Mouse (Mus musculus): ENCODE results near the gene Prkcz. TPM values are rescaled to one million over a fixed set of nuclear protein-coding genes. Genes with fewer than 3 reads are reported as not detected.

Gene Prkcz
- polyA plus RNA-seq (2015; fragmentation: Nextera tagmentation; extraction: Ambion mirVana), result 6.3 and 7.3 TPM in 2 replicates

DNA sequence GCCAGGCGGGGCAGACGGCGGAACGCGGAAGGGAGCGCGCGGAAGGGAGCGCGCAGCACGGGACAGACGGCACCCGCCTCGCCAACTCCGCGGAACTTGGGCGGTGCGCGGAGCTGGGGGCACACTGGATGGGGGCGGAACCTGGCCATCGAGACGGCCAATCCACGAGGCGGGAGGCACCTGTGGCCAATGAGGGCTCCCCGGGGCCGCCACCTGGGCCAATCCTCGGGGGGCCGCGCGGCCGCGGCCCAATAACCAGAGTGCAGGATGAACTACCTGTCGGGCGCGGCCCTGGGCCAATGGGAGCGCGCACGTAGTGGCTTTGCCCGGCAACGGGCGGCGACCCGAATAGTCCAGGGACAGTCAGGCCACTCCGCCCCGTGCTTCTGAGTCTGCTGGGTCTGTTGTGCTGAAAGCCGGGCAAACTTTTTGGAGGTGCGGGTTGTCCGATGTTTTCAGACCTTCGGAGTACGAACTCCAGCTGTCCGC lies at the start of gene Prkcz:
Gene Prkcz, minus strand, starts transcription at position 59 of the 489 bp plus-strand sequence.
- Histone ChIP-seq H3K4me3 (peak within 1 kb of the TSS; percentile 54), H3K36me3 (no peaks in the 10 kb centered on the region), H3K4me2 (peak within 1 kb of the TSS; percentile 69), H3K4me1 (replicated peaks) (peaks cover 11% of the 10 kb centered on the region), H3K27me3 (peaks cover 86% of the 10 kb centered on the region), H3K27ac (no peak within 1 kb of the TSS), H3K9ac (peak within 1 kb of the TSS; percentile 33), H3K9me3 (replicated peaks) (no peaks in the 10 kb centered on the region)
- WGBS, result under 1% methylated on average over 51 of the region's 51 CpGs
- peak; percentile 92 for ATAC-seq (replicated peaks; ENCODE audit: insufficient number of reproducible peaks, insufficient read depth, low FRiP score, low read depth)

DNA sequence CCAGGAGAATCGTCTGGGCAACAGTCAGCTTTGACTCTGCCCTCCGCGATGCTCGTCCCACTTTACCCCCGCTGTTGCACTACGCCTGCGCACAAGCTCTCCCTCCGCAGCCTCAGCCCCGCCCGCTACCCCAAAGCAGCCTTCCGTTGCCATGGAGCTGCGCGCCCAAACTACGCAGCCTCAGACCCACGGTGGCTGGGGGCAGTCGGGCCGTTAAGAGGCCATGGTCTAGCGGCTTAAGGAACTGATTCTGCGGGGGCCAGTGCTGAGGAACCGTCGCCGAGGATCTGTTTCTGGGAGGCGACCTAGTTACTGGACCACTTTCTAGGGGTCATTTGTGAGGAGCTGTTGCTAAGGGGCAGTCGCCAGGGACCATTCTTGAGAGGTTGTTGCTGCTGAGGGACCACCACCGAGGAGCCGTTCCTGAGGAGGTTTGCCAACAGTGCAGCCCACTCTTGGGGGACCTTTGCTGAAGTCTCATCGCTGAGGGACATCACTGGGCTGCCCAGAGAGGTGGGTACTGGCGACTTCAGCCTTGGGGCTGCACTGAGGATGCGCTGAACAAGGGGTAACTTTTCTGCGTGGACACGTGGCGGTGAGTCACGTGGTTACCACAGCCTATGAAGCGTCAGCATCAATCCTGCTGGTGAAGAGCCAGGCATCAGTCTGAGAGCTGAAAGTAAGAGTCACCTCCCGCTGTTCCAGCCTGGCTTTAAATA lies 48.1 kb upstream of the Prkcz start, which contains the start of gene Cfap74:
Gene Cfap74, plus strand, starts transcription at position 133 of the 719 bp plus-strand sequence.
- under 1% methylated on average over 35 of the region's 35 CpGs for WGBS
- Histone ChIP-seq H3K27me3 (peaks cover 7% of the 10 kb centered on the region; the same call in 1 of the 2 replicates), H3K9ac (0 out of 2 replicates have a peak within 1 kb of the TSS, but pooled peaks have one; percentile 6), H3K9me3 (replicated peaks) (no peaks in the 10 kb centered on the region), H3K4me3 (peak within 1 kb of the TSS; percentile 51), H3K4me2 (peak within 1 kb of the TSS; percentile 83), H3K4me1 (replicated peaks) (peaks cover 6% of the 10 kb centered on the region), H3K36me3 (no peaks in the 10 kb centered on the region), H3K27ac (no peak within 1 kb of the TSS)
- peak; percentile 83 for ATAC-seq (replicated peaks; ENCODE audit: insufficient number of reproducible peaks, insufficient read depth, low FRiP score, low read depth)

DNA sequence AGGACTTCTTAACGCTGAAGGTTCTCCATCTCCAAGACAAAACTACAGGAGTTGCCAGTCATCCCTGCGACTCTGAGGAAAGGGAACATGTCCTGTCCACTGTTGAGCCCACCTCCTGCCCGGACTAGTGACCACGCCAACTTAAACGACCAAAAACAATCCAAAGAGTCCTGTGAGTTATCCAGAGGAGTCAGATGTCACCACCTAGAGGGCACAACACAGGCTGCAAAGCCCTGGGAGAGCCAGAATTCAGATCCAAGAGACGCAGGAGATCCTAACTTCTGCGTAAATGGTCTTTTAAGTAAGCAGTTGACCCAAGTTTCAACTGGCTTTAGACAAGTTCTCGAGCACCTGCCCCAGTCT lies 47.5 kb upstream of the Prkcz start:
- peaks cover 9% of the 10 kb centered on the region; the same call in 1 of the 2 replicates for H3K27me3 ChIP-seq
- no peak for ATAC-seq (replicated peaks; ENCODE audit: insufficient number of reproducible peaks, insufficient read depth, low FRiP score, low read depth)
- peak overlapping the region; percentile 83 for H3K4me2 ChIP-seq
- peaks cover 6% of the 10 kb centered on the region for H3K4me1 ChIP-seq (replicated peaks)
- peak overlapping the region; percentile 51 for H3K4me3 ChIP-seq
- no peaks in the 10 kb centered on the region for H3K9me3 ChIP-seq (replicated peaks)
- H3K27ac ChIP-seq, result no peak overlapping the region
- WGBS, result 4% methylated on average over 8 of the region's 8 CpGs
- H3K36me3 ChIP-seq, result no peaks in the 10 kb centered on the region
- 0 out of 2 replicates have a peak overlapping the region, but pooled peaks have one; percentile 6 for H3K9ac ChIP-seq

DNA sequence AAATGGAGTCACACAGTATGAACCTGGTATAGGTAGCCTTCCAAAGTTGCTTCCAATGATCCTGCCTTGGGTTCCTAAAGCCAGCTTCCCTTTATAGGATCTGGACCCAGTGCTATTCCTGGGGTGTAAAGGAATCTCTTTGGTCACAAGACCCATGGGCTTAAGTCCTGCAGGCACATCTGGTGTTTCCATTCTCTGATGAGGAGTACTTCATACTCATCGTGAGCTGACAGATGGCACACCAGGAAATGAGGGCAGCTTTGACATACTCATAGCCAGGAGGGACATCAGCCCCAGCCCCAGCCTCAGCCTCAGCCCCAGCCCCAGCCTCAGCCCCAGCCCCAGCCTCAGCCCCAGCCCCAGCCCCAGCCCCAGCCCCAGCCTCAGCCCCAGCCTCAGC lies 41.3 kb upstream of the Prkcz start:
- H3K36me3 ChIP-seq, result no peaks in the 10 kb centered on the region
- H3K27me3 ChIP-seq, result peaks cover 35% of the 10 kb centered on the region
- WGBS, result 69% methylated on average over 1 of the region's 1 CpGs
- H3K9ac ChIP-seq, result no peak overlapping the region
- no peak for ATAC-seq (replicated peaks; ENCODE audit: insufficient number of reproducible peaks, insufficient read depth, low FRiP score, low read depth)
- no peak overlapping the region for H3K27ac ChIP-seq
- H3K4me3 ChIP-seq, result no peak overlapping the region
- H3K4me1 ChIP-seq (replicated peaks), result peaks cover 7% of the 10 kb centered on the region
- H3K4me2 ChIP-seq, result no peak overlapping the region
- H3K9me3 ChIP-seq (replicated peaks), result no peaks in the 10 kb centered on the region

DNA sequence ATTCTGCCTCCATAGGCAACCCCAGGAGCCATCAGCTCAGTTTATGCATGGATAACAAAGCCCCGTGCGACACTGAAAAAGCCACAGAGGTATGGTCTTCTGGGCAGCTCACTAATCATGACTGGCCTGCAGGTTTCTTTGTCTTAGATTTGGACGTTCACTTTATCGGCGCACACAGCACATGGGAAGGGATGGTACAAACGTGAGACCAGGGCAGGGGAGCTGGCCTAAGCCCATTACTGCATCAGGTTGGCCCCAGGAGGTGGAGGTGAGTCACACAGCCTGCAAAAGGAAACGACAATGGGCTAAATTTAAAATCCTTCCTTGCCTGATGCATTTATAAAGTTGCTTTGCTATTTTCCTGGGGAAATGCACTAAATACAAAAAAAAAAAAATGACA lies 40.0 kb upstream of the Prkcz start:
- no peak for ATAC-seq (replicated peaks; ENCODE audit: insufficient number of reproducible peaks, insufficient read depth, low FRiP score, low read depth)
- H3K27ac ChIP-seq, result no peak overlapping the region
- H3K9ac ChIP-seq, result no peak overlapping the region
- peaks cover 45% of the 10 kb centered on the region for H3K27me3 ChIP-seq
- no peaks in the 10 kb centered on the region for H3K36me3 ChIP-seq
- no peak overlapping the region for H3K4me3 ChIP-seq
- 54% methylated on average over 7 of the region's 7 CpGs for WGBS
- no peak overlapping the region for H3K4me2 ChIP-seq
- H3K9me3 ChIP-seq (replicated peaks), result no peaks in the 10 kb centered on the region
- peaks cover 7% of the 10 kb centered on the region for H3K4me1 ChIP-seq (replicated peaks)

DNA sequence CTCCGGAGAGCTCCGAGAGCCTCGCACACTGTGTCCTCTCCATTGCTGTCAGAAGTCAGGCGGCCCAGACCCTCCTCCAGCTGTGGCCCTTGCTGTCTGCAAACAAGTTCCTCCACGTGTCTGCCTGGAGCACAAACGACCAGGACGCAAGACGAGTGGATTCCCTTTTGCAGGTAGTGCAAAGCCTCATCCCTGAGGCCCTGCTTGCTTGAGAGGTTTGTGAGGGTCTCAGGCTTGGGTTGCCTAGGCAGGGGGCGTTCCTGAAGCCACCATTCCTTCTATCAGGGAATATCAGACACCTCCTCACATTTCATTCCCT lies 37.0 kb upstream of the Prkcz start:
- Histone ChIP-seq H3K27me3 (peaks cover 61% of the 10 kb centered on the region), H3K4me2 (peak overlapping the region; percentile 69), H3K4me3 (peak overlapping the region; percentile 39), H3K9me3 (replicated peaks) (no peaks in the 10 kb centered on the region), H3K27ac (no peak overlapping the region), H3K9ac (no peak overlapping the region), H3K4me1 (replicated peaks) (peaks cover 7% of the 10 kb centered on the region), H3K36me3 (no peaks in the 10 kb centered on the region)
- no peak for ATAC-seq (replicated peaks; ENCODE audit: insufficient number of reproducible peaks, insufficient read depth, low FRiP score, low read depth)
- 3% methylated on average over 9 of the region's 9 CpGs for WGBS

DNA sequence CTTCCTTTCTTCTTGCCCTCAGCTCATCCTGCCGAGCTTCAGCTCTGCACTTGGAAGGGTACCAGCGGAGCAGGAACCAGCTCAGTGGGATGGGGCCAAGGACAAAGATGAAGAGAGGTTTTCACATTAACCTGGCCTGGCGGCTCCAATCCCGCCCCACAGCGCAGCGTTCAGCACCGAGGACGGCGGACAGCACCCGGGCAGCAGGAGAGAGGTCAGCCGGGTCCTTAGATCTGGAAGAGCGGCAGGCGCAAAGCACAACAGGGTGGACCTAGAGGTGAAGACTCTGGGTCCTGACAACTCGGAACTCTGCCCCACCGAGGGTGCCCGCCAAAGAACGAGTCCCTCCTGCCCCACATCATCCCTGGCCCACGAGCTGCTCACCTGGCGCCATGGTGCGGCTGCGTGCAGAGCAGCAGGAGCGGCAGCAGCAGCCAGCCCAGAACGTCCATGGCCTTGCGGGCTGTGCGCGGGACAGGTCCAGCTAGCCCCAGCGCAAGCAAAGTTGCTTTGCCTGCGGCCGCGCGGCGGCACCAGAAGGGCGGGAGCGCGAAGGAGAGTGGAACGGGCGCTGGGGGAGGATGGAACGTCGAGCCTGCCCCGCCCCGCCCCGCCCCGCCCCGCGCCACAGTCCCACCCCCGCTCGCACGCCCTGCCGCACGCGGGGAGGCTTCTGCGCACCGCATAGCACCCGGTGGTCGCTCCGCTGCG lies 36.5 kb upstream of the Prkcz start, which contains the start of gene Gabrd:
Gene Gabrd, minus strand, starts transcription at position 602 of the 711 bp plus-strand sequence.
- Histone ChIP-seq H3K9me3 (replicated peaks) (no peaks in the 10 kb centered on the region), H3K9ac (no peak within 1 kb of the TSS), H3K36me3 (no peaks in the 10 kb centered on the region), H3K27ac (no peak within 1 kb of the TSS), H3K4me2 (peak within 1 kb of the TSS; percentile 69), H3K4me3 (peak within 1 kb of the TSS; percentile 39), H3K4me1 (replicated peaks) (peaks cover 7% of the 10 kb centered on the region), H3K27me3 (peaks cover 61% of the 10 kb centered on the region)
- WGBS, result under 1% methylated on average over 56 of the region's 57 CpGs
- peak; percentile 35; the same call in 1 of the 2 replicates for ATAC-seq (replicated peaks; ENCODE audit: insufficient number of reproducible peaks, insufficient read depth, low FRiP score, low read depth)

DNA sequence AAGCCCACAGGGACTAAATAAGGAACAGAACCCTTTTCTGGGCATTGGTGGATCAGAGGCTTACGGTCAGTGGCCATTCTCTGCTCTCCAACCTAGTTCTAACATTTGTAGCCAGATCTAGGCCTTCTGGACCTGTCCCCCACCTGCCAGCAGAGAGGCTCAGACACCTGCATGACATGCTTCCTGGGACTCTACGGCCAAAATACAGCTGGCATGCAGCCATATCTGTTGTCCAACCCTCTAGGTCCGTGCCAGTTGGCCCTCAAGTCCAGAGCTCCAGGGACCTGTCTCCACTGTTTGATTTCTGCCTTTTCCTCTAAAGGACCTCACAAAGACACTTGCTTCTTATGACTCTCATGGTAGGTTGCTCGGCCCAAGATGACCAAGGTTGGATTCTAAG lies 35.6 kb upstream of the Prkcz start:
- Histone ChIP-seq H3K9ac (no peak overlapping the region), H3K4me3 (no peak overlapping the region), H3K27ac (no peak overlapping the region), H3K4me1 (replicated peaks) (peaks cover 7% of the 10 kb centered on the region), H3K9me3 (replicated peaks) (no peaks in the 10 kb centered on the region), H3K27me3 (peaks cover 61% of the 10 kb centered on the region), H3K4me2 (no peak overlapping the region), H3K36me3 (no peaks in the 10 kb centered on the region)
- ATAC-seq (replicated peaks; ENCODE audit: insufficient number of reproducible peaks, insufficient read depth, low FRiP score, low read depth), result no peak
- WGBS, result 77% methylated on average over 4 of the region's 4 CpGs

DNA sequence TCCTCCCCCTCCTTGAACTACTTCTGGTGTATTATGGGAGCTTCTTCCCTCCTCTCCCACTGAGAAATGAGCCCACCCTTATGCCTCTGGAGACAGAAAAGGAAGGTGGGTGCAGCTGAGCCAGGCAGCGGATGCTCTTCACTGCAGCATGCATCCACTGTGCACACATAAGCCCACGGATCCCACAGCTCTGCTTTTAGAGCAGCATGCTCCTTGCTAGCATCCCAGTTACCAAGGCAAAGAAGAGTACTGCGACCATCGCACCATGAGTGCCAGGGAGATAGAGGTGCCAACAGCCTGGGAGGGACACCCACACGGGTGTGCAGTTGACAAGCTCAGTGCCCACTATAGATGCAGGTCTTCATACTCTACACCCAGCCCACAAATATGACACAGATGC lies 34.3 kb upstream of the Prkcz start:
- WGBS, result 79% methylated on average over 5 of the region's 5 CpGs
- no peaks in the 10 kb centered on the region for H3K9me3 ChIP-seq (replicated peaks)
- no peak for ATAC-seq (replicated peaks; ENCODE audit: insufficient number of reproducible peaks, insufficient read depth, low FRiP score, low read depth)
- no peaks in the 10 kb centered on the region for H3K36me3 ChIP-seq
- H3K4me3 ChIP-seq, result no peak overlapping the region
- H3K9ac ChIP-seq, result no peak overlapping the region
- H3K4me2 ChIP-seq, result no peak overlapping the region
- H3K27me3 ChIP-seq, result peaks cover 60% of the 10 kb centered on the region
- H3K27ac ChIP-seq, result no peak overlapping the region
- H3K4me1 ChIP-seq (replicated peaks), result peaks cover 7% of the 10 kb centered on the region

DNA sequence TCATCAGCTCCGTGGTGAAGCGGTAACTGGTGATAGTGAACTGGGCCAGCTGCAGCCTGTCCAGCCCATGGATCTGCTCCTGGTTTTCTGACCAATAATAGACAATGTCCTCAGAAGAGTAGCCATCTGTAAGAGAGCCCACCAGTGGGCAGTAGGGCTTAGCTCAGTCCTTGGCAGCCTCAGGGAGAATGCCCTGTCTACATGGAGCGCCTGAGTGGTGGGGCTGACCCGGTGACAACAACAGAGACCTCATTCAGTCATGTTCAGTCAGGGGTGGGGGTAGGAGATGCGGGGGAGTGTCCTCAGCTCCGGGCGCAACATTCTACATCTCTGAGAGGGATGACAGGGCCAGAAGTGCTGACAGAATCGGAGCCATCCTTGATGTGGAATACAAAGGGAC lies 26.0 kb upstream of the Prkcz start:
- ATAC-seq (replicated peaks; ENCODE audit: insufficient number of reproducible peaks, insufficient read depth, low FRiP score, low read depth), result no peak
- no peaks in the 10 kb centered on the region for H3K36me3 ChIP-seq
- no peaks in the 10 kb centered on the region for H3K9me3 ChIP-seq (replicated peaks)
- H3K27ac ChIP-seq, result no peak overlapping the region
- peaks cover 32% of the 10 kb centered on the region for H3K27me3 ChIP-seq
- H3K4me1 ChIP-seq (replicated peaks), result no peaks in the 10 kb centered on the region
- no peak overlapping the region for H3K9ac ChIP-seq
- no peak overlapping the region for H3K4me3 ChIP-seq
- WGBS, result 79% methylated on average over 8 of the region's 8 CpGs
- no peak overlapping the region for H3K4me2 ChIP-seq

DNA sequence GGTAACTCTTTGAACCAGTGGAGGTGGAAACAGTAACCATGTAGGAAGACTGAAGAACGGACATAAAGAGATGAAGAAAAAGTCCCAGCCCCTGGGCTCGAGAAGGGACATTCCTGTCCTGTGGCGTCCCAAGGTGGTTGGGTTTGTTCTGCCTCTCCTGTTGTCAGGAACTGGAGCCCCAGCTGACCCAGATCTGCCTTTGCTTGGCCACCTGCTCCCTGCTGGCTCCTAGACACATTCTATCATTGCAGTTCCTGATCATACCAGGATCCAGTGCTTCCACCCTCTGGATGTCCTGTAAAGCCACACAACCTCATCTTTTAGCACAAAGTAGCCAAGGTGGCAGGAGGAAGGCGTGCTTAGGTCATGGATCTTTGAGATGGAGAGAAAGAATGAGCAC lies 22.2 kb upstream of the Prkcz start:
- peaks cover 21% of the 10 kb centered on the region for H3K27me3 ChIP-seq
- H3K4me2 ChIP-seq, result no peak overlapping the region
- no peak overlapping the region for H3K9ac ChIP-seq
- no peak overlapping the region for H3K4me3 ChIP-seq
- no peaks in the 10 kb centered on the region for H3K9me3 ChIP-seq (replicated peaks)
- H3K36me3 ChIP-seq, result no peaks in the 10 kb centered on the region
- WGBS, result 64% methylated on average over 4 of the region's 4 CpGs
- no peak overlapping the region for H3K27ac ChIP-seq
- no peaks in the 10 kb centered on the region for H3K4me1 ChIP-seq (replicated peaks)
- no peak for ATAC-seq (replicated peaks; ENCODE audit: insufficient number of reproducible peaks, insufficient read depth, low FRiP score, low read depth)
